Mouse (Mus musculus) forebrain, embryonic 15.5 days (tissue): ENCODE results near the gene Tmem179b. TPM values are rescaled to one million over a fixed set of nuclear protein-coding genes. Genes with fewer than 3 reads are reported as not detected.

Source experiments
- ATAC-seq: fragments of 200-750 bp; cut with Nextera tagmentation; replicated peaks from 2 replicates; pipeline ENCODE4 v1.8.0; 2017; ENCODE audit warnings: mild to moderate bottlenecking, moderate TSS enrichment, moderate library complexity
- H3K27ac ChIP-seq: fragments of 300-500 bp; sonication (generic); replicated peaks from 2 replicates; pipeline ENCODE4 v1.5.1; 2015; ENCODE audit warnings: mild to moderate bottlenecking, inconsistent platforms
- H3K27me3 ChIP-seq: fragments of 300-500 bp; sonication (generic); 2 replicates; pipeline ENCODE4 v1.6.1; 2015; ENCODE audit warnings: inconsistent platforms
- H3K36me3 ChIP-seq: fragments of 300-500 bp; sonication (generic); 2 replicates; pipeline ENCODE4 v1.6.1; 2015; ENCODE audit warnings: mild to moderate bottlenecking, inconsistent platforms
- H3K4me1 ChIP-seq: fragments of 300-500 bp; sonication (generic); 2 replicates; pipeline ENCODE4 v1.6.1; 2015; ENCODE audit warnings: inconsistent platforms
- H3K4me2 ChIP-seq: fragments of 300-500 bp; sonication (generic); replicated peaks from 2 replicates; pipeline ENCODE4 v1.6.1; 2015; ENCODE audit warnings: mild to moderate bottlenecking, inconsistent platforms
- H3K4me3 ChIP-seq: fragments of 300-500 bp; sonication (generic); 2 replicates; pipeline ENCODE4 v1.5.1; 2015; ENCODE audit warnings: mild to moderate bottlenecking, inconsistent platforms
- H3K9ac ChIP-seq: fragments of 300-500 bp; sonication (generic); replicated peaks from 2 replicates; pipeline ENCODE4 v1.6.1; 2015; ENCODE audit warnings: mild to moderate bottlenecking, inconsistent platforms
- H3K9me3 ChIP-seq: fragments of 300-500 bp; sonication (generic); 2 replicates; pipeline ENCODE4 v1.6.1; 2016; ENCODE audit warnings: inconsistent platforms
- WGBS: fragments of 180-500 bp; shearing (Covaris S2); methylation state at CpG from one replicate; pipeline ENCODE4 v1.1.7; 2015; ENCODE audit warnings: mixed read lengths; 5-methylcytosine and 5-hydroxymethylcytosine counted together
- microRNA-seq: library from miRNA; unstranded; fragments of <30 nt; microRNA quantifications from one replicate; pipeline ENCODE4, GENCODE M21; 2016
- polyA plus RNA-seq: library from polyadenylated mRNA; unstranded; fragments of >200 nt; fragmentation: Nextera tagmentation; extraction: Ambion mirVana; gene quantifications from 2 replicates; pipeline ENCODE4 v1.2.1, GENCODE M21; 2015

Tmem179b gene
- polyA plus RNA-seq, 1 experiment from 2014 or later: 33.9 TPM

- WGBS: 3% methylated on average over 2 of the region's 2 CpGs
These were observed 49.9 kb downstream of the Tmem179b start for GRCm38 (mm10) chr19:8724392-8724791.

GRCm38 (mm10) chr19:8723574-8724346, 50.5 kb downstream of the Tmem179b start:
- WGBS: under 1% methylated on average over 20 of the region's 20 CpGs
- H3K9me3 ChIP-seq: no peaks in the 10 kb centered on the region
- H3K27ac ChIP-seq: peak overlapping the region; percentile 93
- H3K9ac ChIP-seq: peak overlapping the region; percentile 93
- no peaks in the 10 kb centered on the region for H3K27me3 ChIP-seq
- H3K4me1 ChIP-seq: peaks cover 39% of the 10 kb centered on the region
- H3K36me3 ChIP-seq: peaks cover 26% of the 10 kb centered on the region
- H3K4me2 ChIP-seq: peak overlapping the region; percentile 61
- ATAC-seq: no peak
- H3K4me3 ChIP-seq: peak overlapping the region; percentile 78

More at GRCm38 (mm10) chr19:8724392-8724791, 49.9 kb downstream of the Tmem179b start:
- Histone ChIP-seq H3K27me3 (no peaks in the 10 kb centered on the region), H3K9me3 (no peaks in the 10 kb centered on the region), H3K36me3 (peaks cover 26% of the 10 kb centered on the region), H3K4me2 (peak overlapping the region; percentile 61), H3K9ac (peak overlapping the region; percentile 93), H3K4me1 (peaks cover 39% of the 10 kb centered on the region), H3K4me3 (peak overlapping the region; percentile 78), H3K27ac (peak overlapping the region; percentile 93)
- no peak for ATAC-seq

- Histone ChIP-seq H3K27ac (peak within 1 kb of the TSS; percentile 93), H3K9me3 (no peaks in the 10 kb centered on the region)
- WGBS: under 1% methylated on average over 50 of the region's 50 CpGs
These were observed 51.2 kb downstream of the Tmem179b start, which contains the start of gene Slc3a2 for GRCm38 (mm10) chr19:8722907-8723573. TSS of gene Slc3a2 (minus strand) at chr19:8723369.

GRCm38 (mm10) chr19:8722559-8722906, 51.7 kb downstream of the Tmem179b start:
- Histone ChIP-seq H3K9ac (peak overlapping the region; percentile 77), H3K4me1 (peaks cover 39% of the 10 kb centered on the region), H3K27me3 (no peaks in the 10 kb centered on the region), H3K4me2 (peak overlapping the region; percentile 47), H3K9me3 (no peaks in the 10 kb centered on the region), H3K36me3 (peaks cover 26% of the 10 kb centered on the region), H3K4me3 (peak overlapping the region; percentile 78), H3K27ac (peak overlapping the region; percentile 93)
- ATAC-seq: peak; percentile 23
- 1% methylated on average over 5 of the region's 5 CpGs for WGBS

More at GRCm38 (mm10) chr19:8722907-8723573, 51.2 kb downstream of the Tmem179b start, which contains the start of gene Slc3a2:
- Histone ChIP-seq H3K4me3 (peak within 1 kb of the TSS; percentile 78), H3K36me3 (peaks cover 26% of the 10 kb centered on the region), H3K27me3 (no peaks in the 10 kb centered on the region), H3K4me2 (peak within 1 kb of the TSS; percentile 61), H3K4me1 (peaks cover 39% of the 10 kb centered on the region), H3K9ac (peak within 1 kb of the TSS; percentile 93)
- ATAC-seq: peak; percentile 97

Small RNA genes within 50 kb of the gene (microRNA-seq; reads per million reads assigned to microRNA genes)
- not detected for gene Mir6992

Other genes starting within 250 kb of the Tmem179b start
- 5.5 and 6.1 TPM in 2 replicates for gene Slc22a8, start 183.2 kb downstream of the Tmem179b start, polyA plus RNA-seq
- gene Slc22a6, start 156.4 kb downstream of the Tmem179b start, polyA plus RNA-seq: 6.6 and 7.8 TPM in 2 replicates
- 5.1 and 5.4 TPM in 2 replicates for gene Chrm1, start 110.7 kb downstream of the Tmem179b start, polyA plus RNA-seq
- 164 and 171 TPM in 2 replicates for gene Slc3a2, start 51.1 kb downstream of the Tmem179b start, polyA plus RNA-seq
- gene Wdr74, start 38.6 kb downstream of the Tmem179b start, polyA plus RNA-seq: 96.5 and 97.4 TPM in 2 replicates
- gene 1700092M07Rik, start 33.7 kb downstream of the Tmem179b start, polyA plus RNA-seq: 1.5 and 2.5 TPM in 2 replicates
- gene Stx5a, start 33.1 kb downstream of the Tmem179b start, polyA plus RNA-seq: 130 and 133 TPM in 2 replicates
- 187 and 192 TPM in 2 replicates for gene Nxf1, start 17.4 kb downstream of the Tmem179b start, polyA plus RNA-seq
- 249 and 250 TPM in 2 replicates for gene Tmem223, start 3.5 kb downstream of the Tmem179b start, polyA plus RNA-seq
- gene Taf6l, start 11.9 kb upstream of the Tmem179b start, polyA plus RNA-seq: 32.2 and 34.1 TPM in 2 replicates
- 162 and 169 TPM in 2 replicates for gene Polr2g, start 24.1 kb upstream of the Tmem179b start, polyA plus RNA-seq
- 8.3 and 9.6 TPM in 2 replicates for gene Zbtb3, start 28.1 kb upstream of the Tmem179b start, polyA plus RNA-seq
- 68.4 and 72.7 TPM in 2 replicates for gene Ttc9c, start 44.9 kb upstream of the Tmem179b start, polyA plus RNA-seq
- 5.9 and 6.1 TPM in 2 replicates for gene Hnrnpul2, start 45.5 kb upstream of the Tmem179b start, polyA plus RNA-seq
- not detected in 2 replicates for gene AC129217.1, start 55.3 kb upstream of the Tmem179b start, polyA plus RNA-seq
- 80.7 and 85.2 TPM in 2 replicates for gene Bscl2, start 63.0 kb upstream of the Tmem179b start, polyA plus RNA-seq
- gene Gng3, start 64.7 kb upstream of the Tmem179b start, polyA plus RNA-seq: 272 and 281 TPM in 2 replicates
- 0.53 and 0.60 TPM in 2 replicates for gene Lrrn4cl, start 76.3 kb upstream of the Tmem179b start, polyA plus RNA-seq
- gene Ubxn1, start 97.0 kb upstream of the Tmem179b start, polyA plus RNA-seq: 178 and 181 TPM in 2 replicates
- gene Uqcc3, start 106.5 kb upstream of the Tmem179b start, polyA plus RNA-seq: 55.4 and 61.8 TPM in 2 replicates
- gene Lbhd1, start 109.3 kb upstream of the Tmem179b start, polyA plus RNA-seq: 59.1 and 74.7 TPM in 2 replicates
- not detected in 2 replicates for gene Gm49403, start 109.5 kb upstream of the Tmem179b start, polyA plus RNA-seq
- gene 1810009A15Rik, start 114.4 kb upstream of the Tmem179b start, polyA plus RNA-seq: 53.9 and 55.0 TPM in 2 replicates
- gene Gm49416, start 114.5 kb upstream of the Tmem179b start, polyA plus RNA-seq: 0.25 TPM in 1 of 2 replicates, not detected in the other
- 42.0 and 43.7 TPM in 2 replicates for gene Ints5, start 118.5 kb upstream of the Tmem179b start, polyA plus RNA-seq
- gene Ganab, start 123.6 kb upstream of the Tmem179b start, polyA plus RNA-seq: 88.1 and 89.6 TPM in 2 replicates
- gene B3gat3, start 145.9 kb upstream of the Tmem179b start, polyA plus RNA-seq: 78.9 and 81.0 TPM in 2 replicates
- gene Rom1, start 154.9 kb upstream of the Tmem179b start, polyA plus RNA-seq: 0.87 and 1.5 TPM in 2 replicates
- gene Eml3, start 155.1 kb upstream of the Tmem179b start, polyA plus RNA-seq: 10.4 and 11.7 TPM in 2 replicates
- gene Mta2, start 167.4 kb upstream of the Tmem179b start, polyA plus RNA-seq: 171 and 175 TPM in 2 replicates
- gene Tut1, start 179.4 kb upstream of the Tmem179b start, polyA plus RNA-seq: 34.1 and 34.7 TPM in 2 replicates
- 336 and 348 TPM in 2 replicates for gene Eef1g, start 192.6 kb upstream of the Tmem179b start, polyA plus RNA-seq
- 2.6 and 3.7 TPM in 2 replicates for gene Ahnak, start 214.8 kb upstream of the Tmem179b start, polyA plus RNA-seq